Mouse (Mus musculus) lung, adult 2 months (tissue): Measurements from ENCODE around the gene Themis2. TPM values are rescaled to one million over a fixed set of nuclear protein-coding genes. Genes with fewer than 3 reads are reported as not detected.
A peak's percentile ranks its signal among the peaks of the same experiment; 100 is the strongest.

ENCODE experiments used
- DNase-seq: peaks from one replicate; pipeline ENCODE4 v3.0.0; 2022
- H3K4me1 ChIP-seq: fragments of 200-500 bp; 2 replicates; pipeline ENCODE4 v1.6.1; 2011; ENCODE audit warnings: low read length; ENCODE audit not compliant: control insufficient read depth, insufficient read depth
- H3K4me3 ChIP-seq: fragments of 200-500 bp; replicated peaks from 2 replicates; pipeline ENCODE3; 2011; ENCODE audit warnings: low read depth, mild to moderate bottlenecking, control low read depth, low read length; ENCODE audit errors: extremely low read depth
- CTCF ChIP-seq: fragments of 200-500 bp; IDR thresholded peaks from 2 replicates; pipeline ENCODE4 v1.5.1; 2011; ENCODE audit warnings: mild to moderate bottlenecking, low read length, control low read depth; ENCODE audit not compliant: insufficient read depth
- POLR2A ChIP-seq: fragments of 200-500 bp; IDR thresholded peaks from 2 replicates; pipeline ENCODE4 v1.6.1; 2011; ENCODE audit warnings: low read depth, mild to moderate bottlenecking, control low read depth, low read length, borderline replicate concordance; ENCODE audit errors: extremely low read depth
- WGBS: fragments of 180-500 bp; shearing (Covaris S2); methylation state at CpG from one replicate; pipeline ENCODE4 v1.1.7; 2018; 5-methylcytosine and 5-hydroxymethylcytosine counted together
- polyA plus RNA-seq: library from polyadenylated mRNA; depleted of rRNA; stranded (reverse); fragments of >200 nt; gene quantifications from 2 replicates; pipeline ENCODE4 v1.2.3, GENCODE M21; 2012

Themis2 gene
- polyA plus RNA-seq, 1 experiment = 16.5 TPM

DNA sequence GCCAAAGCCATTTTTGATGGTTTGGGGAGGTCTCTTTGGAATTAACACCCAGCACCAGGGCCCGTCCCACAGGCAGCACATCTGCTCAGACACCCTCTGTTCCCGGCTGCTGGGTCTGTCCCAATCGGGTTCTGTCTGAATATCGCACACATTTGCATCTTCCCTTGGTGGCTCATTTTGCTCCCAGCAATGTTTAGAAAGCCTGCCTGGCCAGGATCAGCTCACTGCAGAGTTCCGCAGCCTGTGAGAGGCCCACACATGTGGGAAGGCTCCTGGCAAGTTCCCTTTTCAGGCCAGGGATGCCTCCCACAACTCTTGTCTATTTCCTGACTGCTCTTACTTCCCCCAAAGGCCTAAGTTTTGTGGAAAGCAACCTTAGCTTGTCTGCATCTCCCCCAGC is 13.4 kb upstream of the Themis2 start:
- 86% methylated on average over 5 of the region's 5 CpGs for WGBS
- H3K4me1 ChIP-seq = no peaks in the 10 kb centered on the region
- no peak overlapping the region for H3K4me3 ChIP-seq
- TF ChIP-seq CTCF = no peak
- TF ChIP-seq POLR2A = no peak
- DNase-seq = no peak

DNA sequence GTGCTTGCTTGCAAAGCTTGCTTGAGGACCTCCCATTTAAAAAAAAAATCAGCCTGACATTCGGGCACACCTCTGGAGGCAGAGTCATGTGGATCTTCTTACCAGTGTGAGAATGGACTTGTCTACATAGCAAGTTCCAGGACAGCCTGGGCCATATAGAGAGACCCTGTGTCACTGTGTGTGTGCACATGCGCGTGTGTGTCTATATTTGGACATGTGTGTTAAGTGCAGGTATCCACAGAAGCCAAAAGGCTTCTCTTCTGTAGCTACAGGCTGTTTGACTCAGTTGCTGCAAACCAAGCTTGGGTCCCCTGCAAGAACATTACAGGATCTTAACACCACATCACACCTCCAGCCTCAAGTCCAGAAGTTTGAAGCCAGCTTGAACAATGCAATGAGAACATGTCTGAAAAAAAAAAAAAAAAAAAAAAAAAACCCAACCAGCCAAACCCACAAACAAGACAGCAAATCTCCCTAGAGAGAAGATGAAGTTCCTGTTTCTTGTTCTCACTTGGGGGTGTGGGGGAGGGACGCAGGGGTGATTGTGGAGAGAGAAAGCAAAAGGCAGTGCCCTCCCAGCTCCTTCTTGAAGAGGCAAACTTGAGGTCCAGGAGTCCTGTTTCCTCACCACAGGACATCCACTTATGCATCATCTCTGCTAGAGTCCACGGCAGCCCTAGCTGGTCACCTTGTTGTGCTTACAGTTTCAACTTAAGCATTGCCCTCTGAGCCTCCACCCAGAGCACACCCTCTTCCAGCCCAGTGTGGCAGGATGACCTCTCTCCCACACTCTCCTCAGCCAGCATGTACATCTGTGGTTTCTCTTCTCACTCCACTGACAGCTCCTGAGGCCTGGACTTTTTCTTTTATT is 11.8 kb upstream of the Themis2 start:
- Histone ChIP-seq H3K4me3 (no peak overlapping the region), H3K4me1 (no peaks in the 10 kb centered on the region)
- TF ChIP-seq CTCF = no peak
- no peak for TF ChIP-seq POLR2A
- 43% methylated on average over 5 of the region's 5 CpGs for WGBS
- DNase-seq = no peak

DNA sequence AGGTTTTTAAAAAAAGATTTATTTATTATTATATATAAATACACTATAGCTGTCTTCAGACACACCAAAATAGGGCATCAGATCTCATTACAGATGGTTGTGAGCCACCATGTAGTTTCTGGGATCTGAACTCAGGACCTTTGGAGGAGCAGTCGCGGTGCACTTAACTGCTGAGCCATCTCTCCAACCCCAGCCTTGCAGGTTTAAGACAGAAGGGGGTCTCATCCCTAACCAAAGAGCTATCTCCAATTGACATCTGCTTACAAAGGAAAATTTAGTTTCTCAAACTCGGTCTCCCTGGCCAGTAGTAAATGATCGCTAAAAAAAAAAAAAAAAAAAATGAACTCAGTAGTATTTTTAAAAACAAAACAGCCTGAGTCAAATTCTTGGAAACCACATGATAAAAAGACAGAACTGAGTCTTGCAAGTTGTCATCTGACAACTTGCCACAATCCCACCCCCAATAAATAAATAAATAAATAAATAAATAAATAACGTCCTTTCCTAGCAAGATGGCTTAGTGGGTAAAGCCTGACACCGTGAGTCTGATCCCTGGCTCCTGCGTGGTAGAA is 10.5 kb upstream of the Themis2 start:
- DNase-seq = no peak
- Histone ChIP-seq H3K4me3 (no peak overlapping the region), H3K4me1 (no peaks in the 10 kb centered on the region)
- WGBS = 80% methylated on average over 7 of the region's 7 CpGs
- TF ChIP-seq CTCF (no peak), POLR2A (no peak)

DNA sequence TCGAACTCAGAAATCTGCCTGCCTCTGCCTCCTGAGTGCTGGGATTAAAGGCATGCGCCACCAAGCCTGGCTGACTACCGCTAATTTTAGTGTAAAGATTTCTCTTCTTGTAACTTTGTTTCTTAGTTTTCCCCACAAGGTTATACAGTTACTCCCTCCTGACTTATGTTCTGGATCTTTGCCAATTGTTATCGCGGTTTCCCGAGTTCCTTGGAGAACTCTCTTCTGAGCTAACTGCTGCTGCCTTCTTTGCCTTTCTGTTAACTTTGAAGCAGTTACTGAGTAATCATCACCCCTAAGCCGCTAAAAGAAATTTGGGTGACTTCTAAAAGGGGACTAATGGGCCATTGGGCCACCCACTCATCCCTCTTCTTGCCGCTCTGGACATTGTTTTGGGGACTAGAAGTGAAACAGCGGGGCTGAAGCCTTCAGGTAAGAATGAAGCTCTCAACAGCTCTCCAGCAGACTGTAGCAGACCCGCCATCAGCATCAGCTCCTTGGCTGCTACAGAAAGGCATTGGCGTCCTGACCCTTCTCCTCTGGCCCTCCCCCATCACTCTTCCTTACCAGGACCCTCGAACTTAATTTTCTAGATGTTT is 9.5 kb upstream of the Themis2 start:
- DNase-seq = no peak
- TF ChIP-seq CTCF (no peak), POLR2A (no peak)
- Histone ChIP-seq H3K4me3 (no peak overlapping the region), H3K4me1 (no peaks in the 10 kb centered on the region)
- 64% methylated on average over 12 of the region's 12 CpGs for WGBS

DNA sequence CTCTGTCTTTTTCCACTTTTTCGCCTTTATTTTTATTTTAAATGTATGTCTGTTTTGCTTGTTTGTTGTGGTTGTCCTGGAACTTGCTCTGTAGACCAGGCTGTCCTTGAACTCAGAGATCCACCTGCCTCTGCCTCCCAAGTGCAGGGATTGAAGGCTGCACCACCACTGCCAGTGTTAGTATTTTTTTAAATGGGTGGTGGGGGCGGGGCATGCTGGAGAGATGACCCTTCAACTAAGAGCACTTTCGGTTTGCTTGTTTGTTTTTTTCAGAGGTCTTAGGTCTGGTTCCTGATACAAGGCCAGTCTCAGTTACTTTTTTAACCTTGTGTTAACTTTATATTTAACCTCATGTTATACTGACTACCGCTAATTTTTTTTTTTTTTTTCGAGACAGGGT is 9.0 kb upstream of the Themis2 start:
- Histone ChIP-seq H3K4me3 (no peak overlapping the region), H3K4me1 (no peaks in the 10 kb centered on the region)
- 68% methylated on average over 5 of the region's 5 CpGs for WGBS
- TF ChIP-seq POLR2A = no peak
- TF ChIP-seq CTCF = no peak
- DNase-seq = no peak

DNA sequence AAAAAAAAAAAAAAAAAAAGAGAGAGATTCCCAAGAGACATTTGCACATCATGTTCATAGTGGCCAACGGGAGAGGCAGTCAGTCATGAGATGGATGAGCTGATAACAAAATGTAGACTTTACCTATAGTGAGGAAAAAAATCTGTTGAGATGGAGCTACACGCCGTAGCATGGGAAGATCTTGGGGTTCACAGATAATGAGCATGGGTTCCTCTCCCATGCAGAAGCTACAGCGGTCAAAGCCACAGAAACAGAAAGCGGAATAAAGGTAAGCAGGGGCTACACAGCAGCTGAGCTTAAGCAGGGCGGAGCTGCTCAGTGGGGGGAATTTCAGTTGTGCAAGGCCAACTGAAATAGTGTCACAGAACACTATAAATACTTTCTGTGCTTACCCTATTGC is 8.1 kb upstream of the Themis2 start:
- Histone ChIP-seq H3K4me3 (no peak overlapping the region), H3K4me1 (no peaks in the 10 kb centered on the region)
- WGBS = 83% methylated on average over 6 of the region's 6 CpGs
- no peak for DNase-seq
- no peak for TF ChIP-seq POLR2A
- no peak for TF ChIP-seq CTCF

DNA sequence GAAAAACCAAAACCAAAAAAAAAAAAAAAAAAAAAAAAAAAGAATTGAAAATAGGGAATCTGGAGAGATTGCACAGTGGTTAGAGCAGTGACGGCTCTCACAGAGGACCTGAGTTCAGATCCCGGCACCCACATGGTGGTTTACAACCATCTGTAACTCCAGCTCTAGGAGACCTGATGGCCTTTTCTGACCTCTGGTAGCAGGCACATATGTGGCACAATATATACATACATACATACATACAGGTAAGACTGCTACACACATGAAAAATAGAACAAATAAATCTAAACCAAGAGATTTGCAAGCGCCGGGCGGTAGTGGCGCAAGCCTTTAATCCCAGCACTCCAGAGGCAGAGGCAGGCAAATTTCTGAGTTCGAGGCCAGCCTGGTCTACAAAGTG is 7.7 kb upstream of the Themis2 start:
- TF ChIP-seq CTCF = no peak
- TF ChIP-seq POLR2A = no peak
- H3K4me3 ChIP-seq = no peak overlapping the region
- DNase-seq = no peak
- WGBS = 94% methylated on average over 7 of the region's 7 CpGs
- H3K4me1 ChIP-seq = no peaks in the 10 kb centered on the region

DNA sequence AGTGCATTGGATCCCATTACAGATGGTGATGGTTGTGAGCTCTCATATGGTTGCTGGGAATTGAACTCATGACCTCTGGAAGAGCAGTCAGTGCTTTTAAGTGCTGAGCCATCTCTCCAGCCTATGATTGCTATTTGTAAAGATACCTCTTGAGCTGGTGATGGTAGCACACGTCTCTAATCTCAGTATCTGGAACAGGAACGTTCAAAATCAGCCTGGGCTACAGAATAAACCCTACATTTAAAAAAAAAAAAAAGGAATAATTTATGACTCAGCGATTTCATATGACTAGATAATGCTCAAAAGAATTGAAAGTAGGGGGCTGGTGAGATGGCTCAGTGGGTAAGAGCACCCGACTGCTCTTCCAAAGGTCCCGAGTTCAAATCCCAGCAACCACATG is 7.0 kb upstream of the Themis2 start:
- TF ChIP-seq POLR2A (no peak), CTCF (no peak)
- DNase-seq = no peak
- no peak overlapping the region for H3K4me3 ChIP-seq
- WGBS = 79% methylated on average over 5 of the region's 5 CpGs
- no peaks in the 10 kb centered on the region for H3K4me1 ChIP-seq

DNA sequence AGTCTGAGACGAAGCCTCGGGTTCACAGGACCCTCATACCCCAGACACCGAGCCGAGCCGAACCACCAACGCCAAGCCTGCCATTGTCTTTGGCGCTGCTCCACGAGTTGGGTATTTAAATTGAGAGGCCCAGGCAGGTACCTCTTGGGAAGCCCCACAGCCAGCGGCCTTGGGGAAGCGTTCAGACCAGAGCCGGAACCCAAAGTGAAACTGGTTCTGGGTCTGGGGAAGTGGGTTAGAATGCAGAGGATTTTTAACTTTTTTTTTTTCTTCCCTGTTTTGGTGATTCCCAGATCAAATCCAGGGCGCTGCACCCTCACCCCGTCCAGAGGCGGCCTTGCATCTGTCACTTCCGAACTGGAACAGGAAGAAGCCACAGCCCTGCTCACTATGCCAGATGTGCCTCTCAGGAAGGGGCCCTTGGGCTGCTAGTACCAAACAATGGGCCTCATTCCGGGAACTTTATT is 6.0 kb upstream of the Themis2 start:
- WGBS = 44% methylated on average over 16 of the region's 16 CpGs
- no peak overlapping the region for H3K4me3 ChIP-seq
- TF ChIP-seq CTCF = no peak
- TF ChIP-seq POLR2A = no peak
- no peaks in the 10 kb centered on the region for H3K4me1 ChIP-seq
- DNase-seq = peak; percentile 18

DNA sequence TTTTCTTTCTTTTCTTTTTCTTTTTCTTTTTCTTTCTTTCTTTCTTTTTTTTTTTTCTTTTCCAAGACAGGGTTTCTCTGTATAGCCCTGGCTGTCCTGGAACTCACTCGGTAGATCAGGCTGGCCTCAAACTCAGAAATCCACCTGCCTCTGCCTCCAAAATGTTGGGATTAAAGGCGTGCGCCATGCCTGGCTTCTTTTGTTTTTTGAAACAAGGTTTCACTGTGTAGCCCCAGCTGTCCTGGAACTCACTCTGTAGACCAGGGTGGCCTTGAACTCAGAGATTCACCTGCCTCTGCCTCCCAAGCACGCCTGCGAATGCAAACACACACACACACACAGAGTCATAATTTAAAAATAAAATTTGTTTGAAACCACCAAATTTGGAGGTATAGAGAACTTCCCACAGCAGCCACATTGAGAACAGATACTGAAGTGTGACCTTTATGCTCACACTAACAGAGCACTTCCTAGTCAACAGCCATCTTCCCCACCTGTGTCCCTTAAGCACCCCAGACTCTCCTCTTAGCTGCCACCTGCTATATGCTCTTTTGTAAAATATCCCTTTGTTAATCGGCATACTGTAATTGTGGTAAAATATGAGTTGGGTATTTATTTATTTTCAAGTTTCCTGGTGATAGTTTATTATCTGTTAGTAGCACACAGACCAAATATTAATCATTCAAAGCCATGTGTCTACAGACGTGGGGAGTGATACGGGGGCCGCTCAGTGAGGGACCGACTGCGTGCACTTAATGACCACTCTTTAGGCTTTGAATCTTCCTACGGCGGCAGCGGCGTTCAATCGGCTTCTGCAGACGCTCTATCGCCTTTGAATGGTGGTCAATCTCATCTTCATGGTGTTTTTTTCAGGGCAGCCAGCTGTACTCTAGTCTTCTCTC is 5.2 kb upstream of the Themis2 start:
- TF ChIP-seq CTCF (no peak), POLR2A (no peak)
- WGBS = 72% methylated on average over 18 of the region's 18 CpGs
- Histone ChIP-seq H3K4me3 (no peak overlapping the region), H3K4me1 (no peaks in the 10 kb centered on the region)
- no peak for DNase-seq
